Mouse (Mus musculus) hematopoietic stem cell, adult 5-6 weeks (primary cell): ENCODE data around the gene Pf4. TPM values are rescaled to one million over a fixed set of nuclear protein-coding genes. Genes with fewer than 3 reads are reported as not detected.
A peak's percentile ranks its signal among the peaks of the same experiment; 100 is the strongest.
"Not testable (repeated sequence)": the region's sequence is repeated elsewhere in the genome, so short reads cannot be mapped to it uniquely, and the experiment has no call there.

Experiments
- ATAC-seq, 2 experiments: fragments of 125-278 bp in 1 of 2; replicated peaks in 1 of 2; 2 replicates each; pipeline ENCODE4 v1.8.0; 2016 to 2017; ENCODE audit warnings: inconsistent platforms in 2 of 2, mild to moderate bottlenecking in 2 of 2, moderate number of reproducible peaks in 2 of 2, low read depth in 1 of 2, moderate TSS enrichment in 1 of 2; ENCODE audit not compliant: low FRiP score in 2 of 2, poor library complexity in 2 of 2, severe bottlenecking in 2 of 2, insufficient read depth in 1 of 2, low TSS enrichment in 1 of 2
- total RNA-seq: library from RNA; stranded (forward); fragments of 172-1452, 232-1000 nt; gene quantifications from 2 replicates; pipeline ENCODE4 v1.2.3, GENCODE M21; 2017

Gene Pf4
- total RNA-seq, 1 experiment from 2014 or later = 41.8 TPM

DNA sequence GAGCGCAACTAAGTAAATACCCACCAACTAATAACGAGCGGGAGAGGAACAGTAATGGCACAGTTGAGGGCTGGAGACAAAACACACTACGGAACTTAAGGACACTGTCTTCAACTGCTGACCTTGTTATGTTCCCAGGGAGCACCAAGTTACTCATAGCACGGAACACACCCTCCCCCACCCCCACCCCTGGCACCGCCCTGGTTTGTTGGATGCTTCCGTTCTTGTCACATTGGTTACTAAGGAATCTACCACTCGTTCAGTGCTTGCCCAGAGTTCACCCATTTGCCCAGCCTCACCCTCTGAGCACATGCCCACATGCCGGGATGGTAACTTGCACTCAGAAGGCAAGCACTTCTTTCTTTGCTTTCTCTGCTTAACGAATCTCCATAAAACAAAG is 5.4 kb downstream of the Pf4 start:
- no peak for ATAC-seq

DNA sequence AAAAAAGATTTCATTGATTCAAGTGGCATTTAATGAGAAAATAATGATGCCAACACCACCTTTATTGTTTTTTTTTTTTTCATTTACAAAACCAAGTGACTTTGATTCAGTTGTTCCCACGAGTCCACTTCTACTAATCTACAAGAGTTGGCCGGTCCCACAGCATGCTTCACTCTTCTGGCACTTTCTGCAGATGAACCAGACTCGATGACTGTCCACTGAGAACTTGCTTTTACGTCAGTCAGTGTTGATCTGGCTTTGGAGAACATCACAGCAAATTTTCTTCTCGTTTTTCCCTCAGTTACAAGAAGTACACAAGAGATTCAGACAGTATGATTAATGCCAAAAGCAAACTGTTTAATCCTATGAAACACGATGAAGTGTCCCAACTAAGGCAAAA is 6.6 kb downstream of the Pf4 start:
- no peak for ATAC-seq

DNA sequence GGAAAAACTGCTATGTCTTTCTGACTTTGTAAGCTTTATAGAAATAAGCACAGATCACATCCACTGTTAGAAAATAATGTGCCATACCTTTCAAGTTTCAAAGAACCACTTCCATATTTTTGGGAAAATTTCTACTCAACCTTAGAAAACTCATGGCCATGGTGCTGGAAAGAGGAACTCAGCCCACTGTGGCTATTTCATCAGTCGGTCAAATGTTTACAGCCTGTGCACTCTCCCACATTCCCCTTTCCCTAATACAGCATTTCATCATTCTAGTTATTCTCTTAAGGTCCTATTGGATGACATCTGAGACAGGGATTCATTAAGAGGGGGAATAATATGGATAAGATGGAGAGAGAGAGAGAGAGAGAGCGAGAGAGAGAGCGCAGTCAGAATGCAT is 11.5 kb downstream of the Pf4 start:
- no peak for ATAC-seq

DNA sequence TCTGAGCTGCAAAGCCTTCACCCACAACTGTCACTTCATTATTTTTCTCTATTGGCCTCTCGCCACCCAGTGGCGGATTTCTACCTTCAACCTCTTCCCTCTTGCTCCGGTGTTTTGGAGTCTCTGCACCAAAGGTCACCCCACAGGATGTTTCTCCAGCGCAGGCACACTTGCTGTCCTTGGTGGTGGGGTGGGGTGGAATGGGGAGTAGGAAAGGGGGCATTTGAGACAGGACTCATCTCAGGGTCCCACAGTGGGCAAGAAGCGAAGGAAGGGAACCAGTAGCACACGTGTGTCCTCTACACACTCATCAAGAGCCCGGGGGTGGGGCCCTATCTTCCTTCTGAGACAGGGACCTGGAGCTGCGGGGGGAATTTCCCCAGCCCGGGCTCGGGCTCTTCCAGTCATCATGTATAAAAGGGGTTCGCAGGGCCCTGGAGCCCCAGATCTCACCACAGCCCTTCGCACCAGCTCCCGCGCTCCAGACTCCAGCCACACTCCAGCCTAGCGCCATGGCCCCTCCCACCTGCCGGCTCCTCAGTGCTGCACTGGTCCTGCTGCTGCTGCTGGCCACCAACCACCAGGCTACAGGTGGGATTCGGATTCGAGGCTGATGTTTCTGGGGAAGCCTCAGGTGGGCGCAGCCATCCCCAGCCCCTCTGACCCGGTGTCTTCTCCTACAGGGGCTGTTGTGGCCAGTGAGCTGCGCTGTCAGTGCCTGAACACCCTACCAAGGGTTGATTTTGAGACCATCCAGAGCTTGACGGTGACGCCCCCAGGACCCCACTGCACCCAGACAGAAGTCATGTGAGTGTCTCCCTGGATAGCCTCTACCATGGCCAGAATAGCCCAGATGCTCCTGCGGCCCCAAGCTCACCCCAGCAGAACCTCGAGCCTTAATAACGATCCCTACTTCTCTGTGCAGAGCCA is 13.7 kb downstream of the Pf4 start, which contains the start of gene Cxcl3:
Gene Cxcl3, plus strand, starts transcription at position 445 of the 930 bp plus-strand sequence.
- ATAC-seq = peak; percentile 44 to 46; a peak in 3 of 4 replicates

DNA sequence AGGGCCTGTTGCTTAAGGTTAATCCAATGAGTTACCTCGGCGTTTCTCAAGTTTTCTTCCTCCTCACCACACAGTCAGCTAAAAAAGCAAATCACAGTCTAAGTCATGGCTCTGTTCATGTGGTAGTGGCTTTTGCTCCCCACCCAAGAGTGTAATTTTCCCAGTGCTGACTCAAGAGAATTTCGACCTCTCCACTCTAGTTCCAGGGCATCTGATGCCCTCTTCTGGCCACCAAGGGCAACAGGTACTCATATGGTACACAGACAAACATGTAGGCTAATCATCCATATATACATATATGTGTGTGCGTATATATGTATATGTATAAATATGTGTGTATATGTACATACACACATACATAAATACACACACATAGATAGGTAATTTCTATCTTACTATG is 15.9 kb downstream of the Pf4 start:
- ATAC-seq = no peak

DNA sequence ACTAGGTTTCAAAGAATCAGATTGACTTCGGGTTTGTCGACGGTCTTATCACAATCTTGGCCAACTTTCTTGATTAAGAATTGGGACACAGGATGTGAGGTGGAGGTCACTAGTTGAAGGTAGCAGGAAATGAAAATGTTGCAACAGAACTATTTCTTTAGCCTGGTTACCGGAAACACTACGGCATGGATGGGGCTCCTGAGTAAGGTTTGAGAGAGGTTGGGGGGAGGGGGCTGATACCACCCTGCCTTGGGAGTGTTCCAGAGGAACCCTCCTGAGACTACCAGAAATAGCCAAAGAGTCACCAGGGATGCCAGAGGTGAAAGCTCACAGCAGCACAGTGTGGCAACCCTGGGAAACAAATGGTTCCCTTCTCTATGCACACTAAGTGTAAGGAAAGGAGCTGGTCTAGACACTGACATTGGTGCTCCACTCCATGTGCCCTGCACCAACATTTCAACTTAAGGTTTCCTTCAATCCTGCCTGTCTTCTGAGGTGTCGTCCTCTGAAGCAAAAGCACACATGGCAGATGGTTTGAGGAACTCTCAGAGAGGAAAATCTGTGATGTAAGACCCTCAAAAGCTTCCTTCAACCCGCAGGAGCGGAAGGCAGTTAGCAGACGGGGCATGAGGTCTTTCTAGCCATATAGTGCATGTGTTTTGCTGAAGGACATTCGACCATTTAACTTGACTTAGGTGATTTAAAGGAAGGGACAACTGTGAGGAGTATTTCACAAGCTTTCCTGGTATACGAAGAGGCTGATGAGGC is 17.3 kb downstream of the Pf4 start:
- peak; percentile 74 to 83 for ATAC-seq

DNA sequence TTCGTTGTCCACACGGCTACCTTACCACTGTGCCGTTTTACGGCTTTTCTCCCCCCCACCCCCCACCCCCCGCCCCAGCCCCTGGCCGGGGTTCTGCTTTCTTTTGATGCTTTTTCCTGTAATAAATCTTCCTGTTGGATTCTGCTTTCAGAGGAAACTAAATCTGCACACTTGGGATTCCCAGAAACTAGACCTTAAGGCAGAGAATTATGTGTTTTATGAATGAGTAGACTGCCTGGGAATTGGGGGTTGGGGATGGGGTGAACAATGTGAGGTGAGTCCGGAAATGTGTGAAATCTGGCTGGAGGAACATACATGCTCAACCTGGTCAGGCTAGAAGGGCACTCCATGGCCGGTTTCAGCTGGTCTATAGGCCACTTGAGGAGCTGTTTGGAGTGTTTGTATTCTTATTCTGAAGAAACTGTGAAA is 17.9 kb downstream of the Pf4 start:
- peak in 1 of 2 experiments; percentile 5; a peak in 1 of 4 replicates for ATAC-seq

DNA sequence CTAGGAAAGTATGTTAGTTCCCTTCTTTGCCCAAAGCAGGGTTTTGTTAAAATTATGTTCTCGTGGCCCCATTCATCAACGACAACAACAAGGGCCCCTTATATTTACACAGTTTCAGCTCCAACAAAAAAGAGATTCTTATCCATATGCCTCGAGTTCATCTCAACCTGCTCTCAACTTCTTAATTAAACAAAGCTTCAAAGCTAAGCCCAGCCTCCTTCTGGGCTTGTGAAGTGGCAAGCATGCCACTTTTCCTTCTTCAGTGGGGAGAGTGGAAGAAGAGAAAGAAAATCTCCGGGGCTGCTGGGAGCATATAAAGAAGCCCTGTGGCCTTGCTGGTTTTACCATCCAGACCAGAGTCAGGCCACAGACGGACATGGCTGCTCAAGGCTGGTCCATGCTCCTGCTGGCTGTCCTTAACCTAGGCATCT is 22.0 kb downstream of the Pf4 start, which contains the start of gene Cxcl15:
Gene Cxcl15, plus strand, starts transcription at position 340 of the 431 bp plus-strand sequence.
- no peak for ATAC-seq

DNA sequence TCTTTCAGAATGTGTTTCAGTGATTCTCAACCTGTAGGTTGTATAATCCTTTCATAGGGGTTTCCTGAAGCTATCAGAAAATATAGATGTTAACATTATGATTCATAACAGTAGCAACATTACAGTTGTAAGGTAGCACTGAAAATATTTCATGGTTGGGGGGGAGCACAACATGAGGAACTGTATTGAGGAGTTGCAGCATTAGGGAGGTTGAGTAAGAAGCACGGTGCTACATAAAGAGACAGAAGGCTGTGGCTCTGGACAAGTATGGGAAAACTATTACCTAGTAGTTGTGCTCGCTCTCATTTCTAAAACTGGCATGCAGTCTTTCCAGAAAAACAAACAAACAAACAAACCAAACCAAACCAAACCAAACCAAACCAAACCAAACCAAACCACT is 23.2 kb downstream of the Pf4 start:
- ATAC-seq = not testable (repeated sequence)

DNA sequence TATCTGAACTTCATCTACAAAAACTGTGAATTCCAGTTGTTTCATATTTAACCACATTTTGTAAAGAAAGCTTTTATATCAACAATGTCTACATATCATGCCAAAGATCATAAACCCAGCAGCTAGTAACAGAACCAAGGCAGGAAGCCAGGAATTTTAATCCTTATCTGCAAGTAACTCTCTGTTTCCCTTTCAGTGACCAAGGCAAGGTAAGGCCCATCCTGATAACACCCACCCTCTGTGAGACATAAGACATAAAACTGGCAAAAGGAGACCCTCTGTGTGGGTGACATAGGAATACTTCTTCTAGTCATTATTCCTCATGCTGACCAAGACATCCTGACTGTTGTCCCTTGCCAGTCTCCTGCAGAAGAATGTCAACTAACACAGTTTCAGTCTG is 32.3 kb downstream of the Pf4 start:
- ATAC-seq = 0 out of 4 replicates have a peak, but pooled peaks of 1 of the 2 experiments have one; percentile 42

DNA sequence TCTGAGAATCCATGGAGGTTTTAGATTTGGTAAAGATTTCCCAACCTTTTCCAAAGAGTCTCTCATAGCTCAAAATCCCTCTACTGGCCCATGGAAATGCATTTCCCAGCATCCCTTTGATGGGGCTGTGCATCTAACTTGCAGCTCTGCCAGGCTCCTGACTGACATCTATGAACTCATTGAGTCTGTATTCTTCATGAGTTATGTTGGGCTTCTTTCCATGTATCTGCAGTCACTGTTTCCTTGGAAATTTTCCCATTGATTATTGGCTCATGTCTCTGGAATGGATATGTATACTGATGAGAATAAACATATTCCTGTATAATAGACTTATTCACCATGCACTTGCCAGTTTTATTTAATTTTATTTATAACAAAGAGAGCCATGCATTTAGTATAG is 33.8 kb downstream of the Pf4 start:
- no peak for ATAC-seq

DNA sequence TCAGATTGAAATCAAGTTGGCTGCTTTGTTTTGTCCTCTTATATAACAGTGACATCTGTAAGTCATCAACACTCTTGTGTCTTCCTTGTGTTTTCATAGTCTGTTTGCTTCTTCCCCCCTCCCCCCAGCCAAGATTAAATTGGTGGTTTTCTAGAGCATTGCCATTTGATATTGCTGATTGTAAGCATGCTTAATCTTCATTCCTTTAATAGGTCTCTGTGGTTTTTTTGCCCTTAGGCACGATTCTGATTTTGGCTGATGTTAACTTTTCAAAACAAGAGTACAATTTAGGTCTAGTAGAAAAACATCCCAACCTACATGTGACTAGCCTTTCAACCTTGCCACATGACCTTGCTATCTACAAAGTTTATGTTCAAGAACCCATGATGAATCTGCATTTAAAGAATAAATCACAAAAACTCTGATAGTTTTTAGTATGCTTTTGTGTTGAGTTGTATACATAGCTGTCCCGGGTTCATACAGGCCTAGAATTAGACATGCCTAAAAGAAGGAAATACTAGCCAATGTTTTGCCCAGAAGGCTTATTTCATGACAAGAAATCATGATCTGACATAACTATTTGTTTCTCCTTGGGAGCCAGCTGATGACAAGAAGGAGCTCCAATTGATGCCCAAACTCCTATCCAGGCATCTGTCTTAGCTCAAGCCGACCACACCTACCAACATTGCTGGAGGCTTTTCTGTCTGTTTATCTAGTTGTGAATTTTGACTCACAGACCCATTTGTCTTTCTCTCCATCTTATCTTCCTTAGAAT is 35.1 kb downstream of the Pf4 start:
- no peak for ATAC-seq

DNA sequence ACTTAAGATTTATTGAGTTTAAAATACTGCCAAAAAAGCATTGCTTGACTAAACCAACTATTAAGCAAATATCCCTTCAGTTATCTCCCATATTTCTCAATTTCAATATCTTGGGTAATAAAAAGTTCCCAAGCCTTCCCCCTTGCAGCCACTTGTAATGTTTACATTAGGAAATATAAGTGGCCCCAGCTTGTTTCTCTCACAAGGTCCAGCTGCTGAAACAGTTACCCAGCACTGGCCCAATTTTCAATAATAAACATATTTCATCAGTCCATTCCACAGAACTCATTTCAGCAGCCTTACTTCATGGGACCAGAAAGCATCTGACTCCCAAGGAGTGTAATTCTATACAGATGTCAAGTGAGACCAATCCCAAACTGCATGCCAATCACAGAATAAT is 47.5 kb downstream of the Pf4 start:
- ATAC-seq = no peak

Other genes with a start within 250 kb of the Pf4 start
- gene 5830473C10Rik, start 211.3 kb upstream of the Pf4 start, total RNA-seq = not detected in 2 replicates
- gene Rassf6, start 131.8 kb upstream of the Pf4 start, total RNA-seq = 2.0 and 5.3 TPM in 2 replicates
- not detected in 2 replicates for gene Cxcl5, start 13.1 kb upstream of the Pf4 start, total RNA-seq
- gene Ppbp, start 3.9 kb upstream of the Pf4 start, total RNA-seq = 0.75 and 5.4 TPM in 2 replicates
- gene Cxcl3, start 13.7 kb downstream of the Pf4 start, total RNA-seq = 0.69 TPM in 1 of 2 replicates, not detected in the other
- 0.13 TPM in 1 of 2 replicates, not detected in the other for gene Cxcl15, start 22.1 kb downstream of the Pf4 start, total RNA-seq
- not detected in 2 replicates for gene Cxcl1, start 118.8 kb downstream of the Pf4 start, total RNA-seq
- 59.1 and 228 TPM in 2 replicates for gene Cxcl2, start 131.4 kb downstream of the Pf4 start, total RNA-seq
- gene Mthfd2l, start 158.7 kb downstream of the Pf4 start, total RNA-seq = 25.7 and 26.4 TPM in 2 replicates